Mouse (Mus musculus) neural tube, embryonic 13.5 days (tissue): ENCODE measurements around the gene Zfp451. TPM values are rescaled to one million over a fixed set of nuclear protein-coding genes. Genes with fewer than 3 reads are reported as not detected.

ENCODE experiments used
- polyA plus RNA-seq: library from polyadenylated mRNA; unstranded; fragments of >200 nt; fragmentation: Nextera tagmentation; extraction: Ambion mirVana; gene quantifications from 2 replicates; pipeline ENCODE4 v1.2.1, GENCODE M21; 2015

Gene Zfp451
- polyA plus RNA-seq, 1 experiment from 2014 or later = 35.0 TPM

Other genes starting within 250 kb of the Zfp451 start
- 21.5 and 23.5 TPM in 2 replicates for gene Prim2, start 144.8 kb downstream of the Zfp451 start, polyA plus RNA-seq
- gene Rab23, start 94.7 kb downstream of the Zfp451 start, polyA plus RNA-seq = 23.5 and 29.1 TPM in 2 replicates
- 17.6 and 22.9 TPM in 2 replicates for gene Bag2, start 56.8 kb downstream of the Zfp451 start, polyA plus RNA-seq
- gene Bend6, start 93.2 kb upstream of the Zfp451 start, polyA plus RNA-seq = 20.8 and 21.3 TPM in 2 replicates
- 41.3 and 44.4 TPM in 2 replicates for gene Dst, start 93.6 kb upstream of the Zfp451 start, polyA plus RNA-seq